Mouse (Mus musculus) forebrain, embryonic 13.5 days (tissue): ENCODE data around the gene Lamtor2. TPM values are rescaled to one million over a fixed set of nuclear protein-coding genes. Genes with fewer than 3 reads are reported as not detected.

ENCODE experiments used
- ATAC-seq: fragments of 200-750 bp; cut with Nextera tagmentation; 2 replicates; pipeline ENCODE4 v1.8.0; 2017
- H3K27ac ChIP-seq: fragments of 300-500 bp; sonication (generic); 2 replicates; pipeline ENCODE4 v1.5.1; 2015; ENCODE audit warnings: inconsistent platforms, mild to moderate bottlenecking, moderate library complexity
- H3K27me3 ChIP-seq: fragments of 300-500 bp; sonication (generic); 2 replicates; pipeline ENCODE4 v1.6.1; 2015; ENCODE audit warnings: mild to moderate bottlenecking, inconsistent platforms
- H3K36me3 ChIP-seq: fragments of 300-500 bp; sonication (generic); 2 replicates; pipeline ENCODE4 v1.6.1; 2015; ENCODE audit warnings: mild to moderate bottlenecking, inconsistent platforms; ENCODE audit not compliant: poor library complexity, severe bottlenecking
- H3K4me1 ChIP-seq: fragments of 300-500 bp; sonication (generic); 2 replicates; pipeline ENCODE4 v1.6.1; 2015; ENCODE audit warnings: inconsistent platforms
- H3K4me2 ChIP-seq: fragments of 300-500 bp; sonication (generic); 2 replicates; pipeline ENCODE4 v1.6.1; 2015; ENCODE audit warnings: inconsistent platforms, mild to moderate bottlenecking, moderate library complexity
- H3K4me3 ChIP-seq: fragments of 300-500 bp; sonication (generic); 2 replicates; pipeline ENCODE4 v1.5.1; 2015; ENCODE audit warnings: mild to moderate bottlenecking, inconsistent platforms
- H3K9ac ChIP-seq: fragments of 300-500 bp; sonication (generic); 2 replicates; pipeline ENCODE4 v1.6.1; 2015; ENCODE audit warnings: mild to moderate bottlenecking, inconsistent platforms
- H3K9me3 ChIP-seq: fragments of 300-500 bp; sonication (generic); replicated peaks from 2 replicates; pipeline ENCODE4 v1.6.1; 2016; ENCODE audit warnings: inconsistent platforms
- WGBS: fragments of 180-500 bp; shearing (Covaris S2); methylation state at CpG from one replicate; pipeline ENCODE4 v1.1.7; 2015; 5-methylcytosine and 5-hydroxymethylcytosine counted together
- polyA plus RNA-seq: library from polyadenylated mRNA; unstranded; fragments of >200 nt; fragmentation: Nextera tagmentation; extraction: Ambion mirVana; gene quantifications from 2 replicates; pipeline ENCODE4 v1.2.1, GENCODE M21; 2015

The Lamtor2 gene
- polyA plus RNA-seq, 1 experiment from 2014 or later: 170 TPM

- Histone ChIP-seq H3K9ac (no peak overlapping the region), H3K36me3 (no peaks in the 10 kb centered on the region), H3K4me1 (peaks cover 38% of the 10 kb centered on the region), H3K4me2 (no peak overlapping the region), H3K27ac (no peak overlapping the region), H3K27me3 (no peaks in the 10 kb centered on the region), H3K4me3 (no peak overlapping the region), H3K9me3 (no peaks in the 10 kb centered on the region)
- 82% methylated on average over 10 of the region's 10 CpGs for WGBS
- ATAC-seq: no peak
These were observed 38.4 kb downstream of the Lamtor2 start for GRCm38 (mm10) chr3:88514231-88515094.

DNA sequence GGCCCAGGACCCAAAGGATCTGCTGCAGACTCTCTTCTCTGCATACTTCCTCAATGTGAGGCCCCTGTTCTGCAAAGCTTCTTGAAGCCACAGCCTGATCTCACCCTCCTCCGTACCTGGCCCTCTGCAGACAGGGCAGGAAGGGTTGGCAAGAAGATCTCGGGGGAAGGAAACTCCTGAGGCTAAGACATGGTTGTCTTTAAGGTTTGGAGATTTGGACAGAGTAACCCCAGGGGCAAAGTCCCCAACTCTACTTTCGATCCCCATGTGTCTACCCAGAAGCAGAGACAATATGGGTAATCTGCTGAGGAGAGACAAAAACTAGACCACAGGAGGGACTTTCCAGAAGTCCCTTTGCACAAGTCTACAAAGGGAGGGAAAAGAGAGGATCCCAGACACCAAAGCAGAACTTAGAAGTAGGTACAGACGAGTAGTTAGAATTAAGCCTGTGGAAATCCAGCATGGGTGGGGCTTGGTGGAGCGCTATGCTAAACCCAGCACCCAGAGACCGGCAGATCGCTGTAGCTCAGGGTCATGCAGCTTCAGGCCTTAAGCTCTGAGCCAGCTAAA, 39.2 kb downstream of the Lamtor2 start:
- Histone ChIP-seq H3K4me1 (peaks cover 42% of the 10 kb centered on the region), H3K27me3 (no peaks in the 10 kb centered on the region), H3K9me3 (no peaks in the 10 kb centered on the region), H3K36me3 (no peaks in the 10 kb centered on the region), H3K27ac (no peak overlapping the region), H3K9ac (no peak overlapping the region), H3K4me2 (no peak overlapping the region), H3K4me3 (no peak overlapping the region)
- ATAC-seq: no peak
- 80% methylated on average over 7 of the region's 7 CpGs for WGBS

DNA sequence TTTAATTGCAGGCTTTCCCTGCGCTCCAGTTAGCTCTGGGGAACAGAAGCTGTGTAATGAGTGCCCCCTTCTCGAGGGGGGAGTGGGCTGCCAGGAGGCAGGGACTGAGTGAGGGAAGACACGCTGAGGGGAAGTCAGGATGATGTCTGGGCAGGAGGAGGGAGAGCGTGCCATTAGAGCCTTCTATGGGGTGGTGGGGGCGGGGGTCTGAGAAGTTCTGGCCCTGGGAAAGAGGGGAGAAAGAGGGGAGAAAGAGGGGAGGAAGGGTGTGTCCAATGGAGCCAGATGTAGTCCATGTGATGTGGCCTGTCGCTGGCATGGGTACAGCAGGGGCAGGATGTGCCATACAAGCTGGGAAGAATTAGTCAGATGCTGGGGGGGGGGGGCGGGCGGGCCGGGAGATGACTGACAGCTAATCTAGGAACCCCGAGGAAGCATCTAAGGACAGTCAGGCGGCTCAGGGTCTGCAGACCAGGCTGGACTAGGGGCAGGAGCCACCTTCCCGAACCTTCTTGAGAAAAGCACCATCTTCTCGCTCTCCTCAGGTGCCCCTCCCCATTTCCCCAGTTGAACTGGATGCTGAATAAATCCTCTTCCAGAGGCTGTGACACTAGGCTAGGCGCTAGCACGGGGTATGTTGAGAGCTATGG, 39.9 kb downstream of the Lamtor2 start:
- WGBS: 33% methylated on average over 12 of the region's 15 CpGs
- H3K27me3 ChIP-seq: no peaks in the 10 kb centered on the region
- H3K27ac ChIP-seq: peak overlapping the region; percentile 19; the same call in 1 of the 2 replicates
- H3K4me3 ChIP-seq: no peak overlapping the region
- H3K36me3 ChIP-seq: no peaks in the 10 kb centered on the region
- peaks cover 42% of the 10 kb centered on the region for H3K4me1 ChIP-seq
- H3K9ac ChIP-seq: peak overlapping the region; percentile 27; the same call in 1 of the 2 replicates
- ATAC-seq: no peak
- no peaks in the 10 kb centered on the region for H3K9me3 ChIP-seq
- H3K4me2 ChIP-seq: peak overlapping the region; percentile 18; the same call in 1 of the 2 replicates

DNA sequence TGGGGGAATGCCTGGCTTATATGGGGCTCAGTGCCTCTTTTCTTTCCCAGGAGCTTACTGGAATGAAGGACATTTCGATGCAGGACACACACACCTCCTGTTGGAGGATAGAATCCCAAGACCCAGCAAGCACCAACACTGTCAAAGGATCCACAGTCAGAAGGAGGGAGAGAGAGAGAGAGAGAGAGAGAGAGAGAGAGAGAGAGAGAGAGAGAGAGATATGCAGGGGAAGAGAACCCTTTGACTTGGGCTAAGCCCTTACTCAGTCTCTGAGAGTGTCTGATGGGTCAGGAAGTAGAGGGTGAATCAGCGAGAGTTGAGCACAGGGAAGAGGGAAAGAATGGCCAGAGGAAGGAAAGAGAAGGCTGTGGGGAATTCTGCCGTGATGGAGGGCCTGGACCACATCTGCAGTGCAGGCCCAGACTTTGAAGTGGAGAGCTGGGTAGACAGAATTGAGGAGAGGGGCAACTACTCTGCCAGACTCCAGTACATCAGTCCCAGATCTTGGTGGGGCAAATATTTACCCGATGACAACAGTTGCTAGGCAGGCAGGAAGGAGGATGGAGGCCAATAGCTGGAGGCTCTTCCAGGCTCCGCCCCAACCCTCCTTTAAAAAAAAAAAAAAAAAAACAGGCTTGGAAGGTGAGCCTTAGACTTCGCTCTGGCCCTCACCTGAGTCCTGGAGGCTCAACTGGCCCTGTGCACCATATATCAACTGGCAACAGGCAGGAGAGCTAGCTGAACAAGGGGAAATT, 40.6 kb downstream of the Lamtor2 start:
- H3K27me3 ChIP-seq: no peaks in the 10 kb centered on the region
- no peaks in the 10 kb centered on the region for H3K9me3 ChIP-seq
- no peak overlapping the region for H3K4me3 ChIP-seq
- no peaks in the 10 kb centered on the region for H3K36me3 ChIP-seq
- peaks cover 42% of the 10 kb centered on the region for H3K4me1 ChIP-seq
- ATAC-seq: no peak
- 48% methylated on average over 6 of the region's 6 CpGs for WGBS
- H3K4me2 ChIP-seq: peak overlapping the region; percentile 18; the same call in 1 of the 2 replicates
- peak overlapping the region; percentile 19; the same call in 1 of the 2 replicates for H3K27ac ChIP-seq
- peak overlapping the region; percentile 27; the same call in 1 of the 2 replicates for H3K9ac ChIP-seq

- no peak overlapping the region for H3K9ac ChIP-seq
- no peak overlapping the region for H3K4me2 ChIP-seq
- no peak overlapping the region for H3K4me3 ChIP-seq
- 62% methylated on average over 4 of the region's 4 CpGs for WGBS
- H3K36me3 ChIP-seq: no peaks in the 10 kb centered on the region
- no peak overlapping the region for H3K27ac ChIP-seq
- no peaks in the 10 kb centered on the region for H3K9me3 ChIP-seq
- no peaks in the 10 kb centered on the region for H3K27me3 ChIP-seq
- ATAC-seq: no peak
- peaks cover 42% of the 10 kb centered on the region for H3K4me1 ChIP-seq
These were observed 41.3 kb downstream of the Lamtor2 start for GRCm38 (mm10) chr3:88511559-88511958.

DNA sequence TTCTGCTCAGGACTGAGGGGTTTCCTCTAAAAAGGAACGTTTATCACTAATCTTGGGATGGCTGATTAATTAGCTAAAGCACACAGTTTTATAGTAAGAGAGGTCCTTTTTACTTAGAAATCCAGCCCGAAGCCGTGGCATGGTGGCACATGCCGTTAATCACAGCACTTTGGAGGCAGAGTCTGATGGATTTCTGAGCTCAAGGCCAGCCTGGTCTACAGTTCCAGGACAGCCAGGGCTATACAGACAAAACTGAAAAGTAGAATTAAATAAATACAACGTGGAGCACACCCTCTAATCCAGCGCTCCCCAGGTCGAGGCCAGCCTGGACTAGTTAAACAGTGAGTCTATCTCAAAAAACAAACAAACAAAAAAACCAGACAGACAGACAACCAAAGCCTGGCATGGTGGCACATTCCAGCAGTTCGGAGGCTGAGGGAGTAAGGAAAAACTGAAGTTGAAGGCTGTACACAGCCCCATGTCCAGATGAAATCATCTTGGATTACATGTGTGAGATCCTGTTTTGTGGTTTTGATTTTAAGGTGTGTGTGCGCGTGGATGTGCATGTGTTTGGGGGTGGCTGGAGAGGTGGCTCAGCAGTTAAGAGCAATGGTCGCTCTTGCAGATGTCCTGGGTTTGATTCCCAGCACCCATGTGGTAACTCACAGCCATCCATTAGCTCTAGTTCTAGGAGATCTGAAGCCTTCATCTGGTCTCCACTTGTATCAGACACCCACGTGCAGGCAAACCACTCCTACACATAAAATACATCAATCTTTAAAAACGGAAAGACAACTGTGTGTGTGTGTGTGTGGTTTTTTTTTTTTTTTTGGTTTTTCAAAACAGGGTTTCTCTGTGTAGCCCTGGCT, 42.2 kb downstream of the Lamtor2 start:
- peak; percentile 5; the same call in 1 of the 2 replicates for ATAC-seq
- H3K9me3 ChIP-seq: no peaks in the 10 kb centered on the region
- peak overlapping the region; percentile 62 for H3K4me2 ChIP-seq
- no peaks in the 10 kb centered on the region for H3K36me3 ChIP-seq
- peak overlapping the region; percentile 92 for H3K27ac ChIP-seq
- peak overlapping the region; percentile 38 for H3K4me3 ChIP-seq
- WGBS: 51% methylated on average over 13 of the region's 13 CpGs
- H3K4me1 ChIP-seq: peaks cover 42% of the 10 kb centered on the region
- H3K27me3 ChIP-seq: no peaks in the 10 kb centered on the region
- peak overlapping the region; percentile 63; the same call in 1 of the 2 replicates for H3K9ac ChIP-seq

- ATAC-seq: peak; percentile 98
- WGBS: 1% methylated on average over 31 of the region's 31 CpGs
- H3K36me3 ChIP-seq: no peaks in the 10 kb centered on the region
- peak within 1 kb of the TSS; percentile 38 for H3K4me3 ChIP-seq
- H3K4me2 ChIP-seq: peak within 1 kb of the TSS; percentile 62
- peak within 1 kb of the TSS; percentile 92 for H3K27ac ChIP-seq
- H3K4me1 ChIP-seq: peaks cover 42% of the 10 kb centered on the region
- H3K27me3 ChIP-seq: no peaks in the 10 kb centered on the region
- peak within 1 kb of the TSS; percentile 63 for H3K9ac ChIP-seq
- no peaks in the 10 kb centered on the region for H3K9me3 ChIP-seq
These were observed 43.0 kb downstream of the Lamtor2 start, which contains the start of gene Lmna for GRCm38 (mm10) chr3:88509692-88510420. Gene Lmna, minus strand, starts transcription at chr3:88509956.

DNA sequence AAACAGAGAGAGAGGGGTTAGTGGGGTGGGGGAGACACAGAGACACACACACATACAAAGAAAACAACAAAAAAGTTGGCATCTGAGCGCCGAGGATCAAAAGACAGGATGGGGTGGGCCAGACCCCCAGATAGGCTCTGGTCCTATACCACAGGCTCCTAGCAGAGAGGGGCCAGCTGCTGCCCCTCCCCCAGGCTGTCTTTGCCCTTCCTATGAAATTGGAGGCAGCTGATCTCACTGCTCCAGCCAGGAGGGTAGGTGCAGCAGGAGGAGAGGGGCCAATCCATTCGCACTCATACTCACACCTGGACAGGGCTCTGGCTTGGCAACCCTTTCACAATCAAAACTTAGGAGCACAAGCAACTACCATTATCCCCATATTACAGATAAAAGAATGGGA, 43.6 kb downstream of the Lamtor2 start:
- ATAC-seq: peak; percentile 6; the same call in 1 of the 2 replicates
- H3K9me3 ChIP-seq: no peaks in the 10 kb centered on the region
- H3K4me3 ChIP-seq: peak overlapping the region; percentile 38
- peaks cover under 1% of the 10 kb centered on the region; the same call in 1 of the 2 replicates for H3K27me3 ChIP-seq
- H3K36me3 ChIP-seq: no peaks in the 10 kb centered on the region
- H3K27ac ChIP-seq: peak overlapping the region; percentile 92
- peaks cover 42% of the 10 kb centered on the region for H3K4me1 ChIP-seq
- peak overlapping the region; percentile 63 for H3K9ac ChIP-seq
- 61% methylated on average over 3 of the region's 3 CpGs for WGBS
- H3K4me2 ChIP-seq: peak overlapping the region; percentile 62

- Histone ChIP-seq H3K4me2 (no peak overlapping the region), H3K4me1 (peaks cover 39% of the 10 kb centered on the region), H3K9me3 (no peaks in the 10 kb centered on the region), H3K27me3 (peaks cover 24% of the 10 kb centered on the region), H3K36me3 (no peaks in the 10 kb centered on the region), H3K27ac (no peak overlapping the region), H3K9ac (no peak overlapping the region), H3K4me3 (no peak overlapping the region)
- no peak for ATAC-seq
- WGBS: 59% methylated on average over 7 of the region's 7 CpGs
These were observed 47.1 kb downstream of the Lamtor2 start for GRCm38 (mm10) chr3:88505765-88506164.

GRCm38 (mm10) chr3:88505081-88505480, 47.8 kb downstream of the Lamtor2 start:
- H3K9ac ChIP-seq: no peak overlapping the region
- no peak overlapping the region for H3K4me2 ChIP-seq
- no peaks in the 10 kb centered on the region for H3K9me3 ChIP-seq
- no peak overlapping the region for H3K27ac ChIP-seq
- no peak for ATAC-seq
- peaks cover 26% of the 10 kb centered on the region for H3K27me3 ChIP-seq
- H3K36me3 ChIP-seq: no peaks in the 10 kb centered on the region
- peaks cover 32% of the 10 kb centered on the region for H3K4me1 ChIP-seq
- H3K4me3 ChIP-seq: no peak overlapping the region
- 60% methylated on average over 6 of the region's 6 CpGs for WGBS
